Mouse (Mus musculus): ENCODE data around the gene Cd83. TPM values are rescaled to one million over a fixed set of nuclear protein-coding genes. Genes with fewer than 3 reads are reported as not detected.
A peak's percentile ranks its signal among the peaks of the same experiment; 100 is the strongest.

Gene Cd83
- polyA plus RNA-seq, 1 experiment from 2014 or later = 8.8 TPM

DNA sequence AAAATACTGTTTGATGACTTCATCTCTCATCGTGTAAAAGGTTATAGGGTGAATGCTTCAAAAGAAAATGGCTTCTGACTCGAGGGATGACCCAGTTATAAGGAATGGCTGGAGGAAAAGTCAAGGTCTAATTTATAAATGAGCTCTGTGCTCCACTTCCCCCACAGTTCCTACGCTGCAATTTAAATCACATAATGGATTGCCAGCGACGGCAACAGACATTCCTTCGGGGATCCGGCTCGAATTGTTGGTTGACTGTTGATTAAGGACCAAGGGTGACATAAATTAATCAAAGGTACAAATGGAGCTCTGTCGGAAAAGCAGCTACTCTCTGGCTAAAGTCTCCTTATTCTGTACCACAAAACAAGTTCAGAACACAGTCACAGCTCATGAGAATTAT is 30.9 kb upstream of the Cd83 start:
- DNase-seq (ENCODE audit: low spot score) (no peak), ATAC-seq (ENCODE audit: low read depth) (no peak)
- Histone ChIP-seq H3K27me3 (replicated peaks; ENCODE audit: control insufficient read depth, insufficient read depth, low read length) (no peaks in the 10 kb centered on the region), H3K4me3 (ENCODE audit: low read depth, low read length) (no peak overlapping the region), H3K4me1 (ENCODE audit: control insufficient read depth, insufficient read depth, low read length) (no peaks in the 10 kb centered on the region), H3K9me3 (ENCODE audit: control insufficient read depth, low read length) (no peaks in the 10 kb centered on the region), H3K4me2 (ENCODE audit: low read depth, low read length) (no peak overlapping the region), H3K36me3 (ENCODE audit: control insufficient read depth, insufficient read depth, low read length) (no peaks in the 10 kb centered on the region), H3K27ac (replicated peaks; ENCODE audit: low read depth, low read length) (no peak overlapping the region), H3K9ac (ENCODE audit: low read depth, low read length) (no peak overlapping the region)
- WGBS = 59% methylated on average over 9 of the region's 9 CpGs

- Histone ChIP-seq H3K27me3 (replicated peaks; ENCODE audit: control insufficient read depth, insufficient read depth, low read length) (no peaks in the 10 kb centered on the region), H3K27ac (replicated peaks; ENCODE audit: low read depth, low read length) (no peak overlapping the region), H3K9me3 (ENCODE audit: control insufficient read depth, low read length) (no peaks in the 10 kb centered on the region), H3K4me3 (ENCODE audit: low read depth, low read length) (no peak overlapping the region), H3K36me3 (ENCODE audit: control insufficient read depth, insufficient read depth, low read length) (no peaks in the 10 kb centered on the region), H3K4me2 (ENCODE audit: low read depth, low read length) (no peak overlapping the region), H3K9ac (ENCODE audit: low read depth, low read length) (no peak overlapping the region), H3K4me1 (ENCODE audit: control insufficient read depth, insufficient read depth, low read length) (no peaks in the 10 kb centered on the region)
- DNase-seq (ENCODE audit: low spot score) (no peak), ATAC-seq (ENCODE audit: low read depth) (no peak)
- 59% methylated on average over 3 of the region's 3 CpGs for WGBS
Observed at GRCm38 (mm10) chr13:43754455-43755128, 30.0 kb upstream of the Cd83 start.

DNA sequence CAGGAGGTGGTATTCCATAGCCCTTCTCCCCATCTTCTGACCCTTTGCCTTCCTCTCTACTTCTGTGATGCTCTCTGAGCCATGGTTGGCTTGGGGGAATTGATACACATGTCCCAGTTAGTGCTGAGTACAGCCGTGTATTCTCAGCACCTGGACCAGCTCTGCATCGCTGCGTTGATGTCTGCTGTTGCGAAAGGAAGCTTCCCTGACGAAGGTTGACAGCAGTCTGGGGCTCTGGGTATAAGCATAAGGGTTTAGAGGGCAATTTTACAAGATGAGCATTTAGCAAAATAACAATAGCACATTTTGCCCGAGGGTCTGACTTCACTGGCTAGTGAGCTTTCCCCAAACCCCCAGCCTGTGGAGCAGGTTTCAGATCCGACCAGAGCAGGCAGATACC is 29.0 kb upstream of the Cd83 start:
- Histone ChIP-seq H3K9ac (ENCODE audit: low read depth, low read length) (no peak overlapping the region), H3K27ac (replicated peaks; ENCODE audit: low read depth, low read length) (no peak overlapping the region), H3K4me3 (ENCODE audit: low read depth, low read length) (no peak overlapping the region), H3K9me3 (ENCODE audit: control insufficient read depth, low read length) (no peaks in the 10 kb centered on the region), H3K4me2 (ENCODE audit: low read depth, low read length) (no peak overlapping the region), H3K27me3 (replicated peaks; ENCODE audit: control insufficient read depth, insufficient read depth, low read length) (no peaks in the 10 kb centered on the region), H3K36me3 (ENCODE audit: control insufficient read depth, insufficient read depth, low read length) (no peaks in the 10 kb centered on the region), H3K4me1 (ENCODE audit: control insufficient read depth, insufficient read depth, low read length) (no peaks in the 10 kb centered on the region)
- 63% methylated on average over 7 of the region's 7 CpGs for WGBS
- no peak for ATAC-seq (ENCODE audit: low read depth)
- DNase-seq (ENCODE audit: low spot score) = no peak

DNA sequence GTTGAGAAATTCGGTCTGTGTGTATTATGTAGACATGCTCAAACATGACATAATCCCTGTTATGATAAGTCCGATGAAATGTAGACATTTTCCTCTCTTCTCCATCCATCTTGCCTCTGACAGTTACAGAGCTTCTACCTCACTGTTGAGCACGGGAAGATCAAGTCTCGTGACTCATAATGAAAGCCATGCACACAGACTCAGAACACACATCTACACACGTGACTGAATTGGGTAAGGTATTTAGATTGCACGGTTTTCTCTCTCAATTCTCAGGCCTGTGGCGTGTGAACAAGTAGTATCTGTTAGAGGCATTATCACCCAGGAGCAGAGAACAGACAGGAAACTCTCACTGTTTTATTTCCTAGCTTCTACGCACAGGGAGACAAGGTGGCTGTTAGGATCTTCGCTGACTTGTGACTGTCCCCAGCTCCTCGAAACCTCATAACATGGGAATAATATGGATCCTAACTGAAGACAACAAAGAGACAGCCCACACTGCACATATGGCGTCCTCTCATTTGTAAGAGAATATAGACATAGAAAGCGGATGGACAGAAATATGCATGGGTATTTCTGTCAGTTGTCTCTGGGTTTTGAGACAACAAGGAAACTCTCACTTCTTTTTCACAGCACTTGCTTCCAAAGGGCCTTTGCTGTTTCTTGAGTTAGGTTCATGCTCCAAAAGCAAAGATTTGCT is 23.3 kb upstream of the Cd83 start:
- Histone ChIP-seq H3K27me3 (replicated peaks; ENCODE audit: control insufficient read depth, insufficient read depth, low read length) (no peaks in the 10 kb centered on the region), H3K4me2 (ENCODE audit: low read depth, low read length) (no peak overlapping the region), H3K4me1 (ENCODE audit: control insufficient read depth, insufficient read depth, low read length) (peaks cover 11% of the 10 kb centered on the region), H3K36me3 (ENCODE audit: control insufficient read depth, insufficient read depth, low read length) (no peaks in the 10 kb centered on the region), H3K27ac (replicated peaks; ENCODE audit: low read depth, low read length) (no peak overlapping the region), H3K9me3 (ENCODE audit: control insufficient read depth, low read length) (no peaks in the 10 kb centered on the region), H3K4me3 (ENCODE audit: low read depth, low read length) (no peak overlapping the region), H3K9ac (ENCODE audit: low read depth, low read length) (no peak overlapping the region)
- ATAC-seq (ENCODE audit: low read depth) (no peak), DNase-seq (ENCODE audit: low spot score) (no peak)
- 80% methylated on average over 12 of the region's 12 CpGs for WGBS

DNA sequence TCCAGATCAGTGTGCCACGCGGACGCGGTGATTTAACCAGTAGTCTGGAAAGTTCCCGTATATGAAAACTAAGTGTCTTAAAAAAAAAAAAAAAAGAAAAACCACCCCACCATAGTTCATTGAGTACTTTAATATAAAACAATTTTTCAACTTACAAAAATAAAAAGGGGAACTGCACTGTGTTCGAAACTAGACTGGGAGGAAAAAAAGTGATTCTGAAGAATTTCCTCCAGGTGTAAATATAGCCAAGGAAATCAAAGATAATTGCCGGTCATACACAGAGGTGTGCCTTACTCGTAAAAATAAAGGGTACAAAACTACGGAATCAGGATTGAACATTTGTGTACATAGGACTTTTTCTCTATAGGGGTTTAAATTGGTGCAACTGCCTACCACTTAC is 21.7 kb upstream of the Cd83 start:
- H3K4me1 ChIP-seq (ENCODE audit: control insufficient read depth, insufficient read depth, low read length) = peaks cover 15% of the 10 kb centered on the region
- no peak overlapping the region for H3K4me2 ChIP-seq (ENCODE audit: low read depth, low read length)
- no peak overlapping the region for H3K4me3 ChIP-seq (ENCODE audit: low read depth, low read length)
- WGBS = 93% methylated on average over 9 of the region's 9 CpGs
- ATAC-seq (ENCODE audit: low read depth) (no peak), DNase-seq (ENCODE audit: low spot score) (no peak)
- H3K27ac ChIP-seq (replicated peaks; ENCODE audit: low read depth, low read length) = no peak overlapping the region
- no peaks in the 10 kb centered on the region for H3K27me3 ChIP-seq (replicated peaks; ENCODE audit: control insufficient read depth, insufficient read depth, low read length)
- H3K9me3 ChIP-seq (ENCODE audit: control insufficient read depth, low read length) = no peaks in the 10 kb centered on the region
- no peak overlapping the region for H3K9ac ChIP-seq (ENCODE audit: low read depth, low read length)
- no peaks in the 10 kb centered on the region for H3K36me3 ChIP-seq (ENCODE audit: control insufficient read depth, insufficient read depth, low read length)

DNA sequence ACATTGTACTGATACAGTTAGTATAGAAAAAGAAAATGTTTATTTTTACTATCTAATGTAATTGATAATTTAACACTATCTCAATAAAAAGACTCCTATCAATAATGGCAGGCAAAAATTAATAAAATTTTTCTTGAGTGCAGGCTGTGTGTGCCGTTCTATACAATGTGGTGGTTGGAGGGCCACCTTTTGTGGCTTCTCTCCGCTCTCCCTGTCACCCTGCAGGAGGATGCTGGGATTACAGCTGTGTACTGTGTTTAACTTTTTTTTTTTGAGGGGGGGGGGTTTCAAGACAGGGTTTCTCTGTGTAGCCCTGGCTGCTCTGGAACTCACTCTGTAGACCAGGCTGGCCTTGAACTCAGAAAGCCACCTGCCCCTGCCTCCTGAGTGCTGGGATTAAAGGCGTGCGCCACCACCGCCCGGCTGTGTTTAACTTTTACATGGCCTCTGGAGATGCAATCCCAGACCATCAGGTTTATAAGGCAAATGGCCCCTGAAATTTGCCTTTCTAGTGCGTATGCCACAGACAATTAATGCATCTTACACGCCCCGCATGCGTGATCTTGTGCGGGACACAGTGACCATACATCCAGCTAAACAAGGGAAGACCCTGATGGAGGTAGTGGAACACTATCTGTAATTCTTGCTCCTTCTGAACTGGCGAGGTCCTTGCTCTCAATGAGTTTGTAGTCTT is 21.1 kb upstream of the Cd83 start:
- Histone ChIP-seq H3K36me3 (ENCODE audit: control insufficient read depth, insufficient read depth, low read length) (no peaks in the 10 kb centered on the region), H3K27ac (replicated peaks; ENCODE audit: low read depth, low read length) (no peak overlapping the region), H3K9me3 (ENCODE audit: control insufficient read depth, low read length) (no peaks in the 10 kb centered on the region), H3K4me1 (ENCODE audit: control insufficient read depth, insufficient read depth, low read length) (peaks cover 15% of the 10 kb centered on the region), H3K4me3 (ENCODE audit: low read depth, low read length) (no peak overlapping the region), H3K4me2 (ENCODE audit: low read depth, low read length) (no peak overlapping the region), H3K9ac (ENCODE audit: low read depth, low read length) (no peak overlapping the region), H3K27me3 (replicated peaks; ENCODE audit: control insufficient read depth, insufficient read depth, low read length) (no peaks in the 10 kb centered on the region)
- DNase-seq (ENCODE audit: low spot score) (no peak), ATAC-seq (ENCODE audit: low read depth) (no peak)
- WGBS = 90% methylated on average over 12 of the region's 12 CpGs

- H3K4me3 ChIP-seq (ENCODE audit: low read depth, low read length) = no peak overlapping the region
- H3K36me3 ChIP-seq (ENCODE audit: control insufficient read depth, insufficient read depth, low read length) = no peaks in the 10 kb centered on the region
- DNase-seq (ENCODE audit: low spot score) (peak; percentile 83), ATAC-seq (ENCODE audit: low read depth) (0 out of 2 replicates have a peak, but pooled peaks have one; percentile 54)
- H3K9me3 ChIP-seq (ENCODE audit: control insufficient read depth, low read length) = no peaks in the 10 kb centered on the region
- 47% methylated on average over 8 of the region's 8 CpGs for WGBS
- H3K4me1 ChIP-seq (ENCODE audit: control insufficient read depth, insufficient read depth, low read length) = peaks cover 15% of the 10 kb centered on the region
- no peak overlapping the region for H3K27ac ChIP-seq (replicated peaks; ENCODE audit: low read depth, low read length)
- no peak overlapping the region for H3K4me2 ChIP-seq (ENCODE audit: low read depth, low read length)
- H3K27me3 ChIP-seq (replicated peaks; ENCODE audit: control insufficient read depth, insufficient read depth, low read length) = no peaks in the 10 kb centered on the region
- no peak overlapping the region for H3K9ac ChIP-seq (ENCODE audit: low read depth, low read length)
Observed at GRCm38 (mm10) chr13:43763995-43764579, 20.5 kb upstream of the Cd83 start.

GRCm38 (mm10) chr13:43765293-43765814 is 19.2 kb upstream of the Cd83 start:
- no peak for ATAC-seq (ENCODE audit: low read depth)
- WGBS = 80% methylated on average over 11 of the region's 11 CpGs
- DNase-seq (ENCODE audit: low spot score) = no peak
- H3K27ac ChIP-seq (replicated peaks; ENCODE audit: low read depth, low read length) = no peak overlapping the region
- H3K4me1 ChIP-seq (ENCODE audit: control insufficient read depth, insufficient read depth, low read length) = peaks cover 15% of the 10 kb centered on the region
- H3K4me3 ChIP-seq (ENCODE audit: low read depth, low read length) = no peak overlapping the region
- H3K9ac ChIP-seq (ENCODE audit: low read depth, low read length) = no peak overlapping the region
- no peaks in the 10 kb centered on the region for H3K9me3 ChIP-seq (ENCODE audit: control insufficient read depth, low read length)
- no peaks in the 10 kb centered on the region for H3K36me3 ChIP-seq (ENCODE audit: control insufficient read depth, insufficient read depth, low read length)
- no peak overlapping the region for H3K4me2 ChIP-seq (ENCODE audit: low read depth, low read length)
- H3K27me3 ChIP-seq (replicated peaks; ENCODE audit: control insufficient read depth, insufficient read depth, low read length) = no peaks in the 10 kb centered on the region

Data from embryonic facial prominence, embryonic 14.5 days (tissue).